Mouse (Mus musculus): ENCODE results near the gene Usp2. TPM values are rescaled to one million over a fixed set of nuclear protein-coding genes. Genes with fewer than 3 reads are reported as not detected.

Usp2 gene
- polyA plus RNA-seq, 1 experiment from 2014 or later: 31.9 TPM

DNA sequence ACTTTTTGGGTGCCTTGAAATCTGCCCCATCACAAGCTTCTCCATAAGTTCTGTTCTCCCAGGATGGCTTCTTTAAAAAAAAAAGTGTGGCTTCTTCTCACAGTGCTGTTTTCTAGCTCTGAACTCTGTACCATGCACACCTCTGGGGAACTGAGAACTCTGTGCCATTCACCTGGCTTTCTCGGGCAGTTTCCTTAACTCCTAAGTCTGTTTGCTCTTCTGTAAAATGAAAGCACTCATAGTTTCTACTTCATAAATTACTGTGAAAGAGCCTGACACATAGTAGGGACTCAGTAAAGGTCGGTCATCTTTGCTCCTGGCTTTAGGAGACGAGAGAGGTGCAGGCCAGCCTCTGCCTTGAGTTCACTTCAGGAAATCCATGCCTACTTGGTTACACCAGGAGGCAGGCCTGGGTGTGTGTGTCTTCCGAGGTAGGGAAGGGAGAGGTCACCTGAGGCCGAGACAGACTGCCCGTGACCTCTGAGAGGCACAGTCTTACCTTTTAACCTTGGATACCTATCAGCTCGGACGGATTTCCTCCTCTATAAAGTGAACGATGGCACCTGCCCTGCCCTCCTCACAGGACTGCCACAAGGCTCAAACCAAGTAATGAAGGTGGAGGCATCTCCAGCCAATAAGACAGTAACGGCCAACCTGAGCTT lies 11.4 kb downstream of the Usp2 start:
- Histone ChIP-seq H3K4me2 (no peak overlapping the region), H3K27me3 (peaks cover 8% of the 10 kb centered on the region; the same call in 1 of the 2 replicates), H3K9ac (no peak overlapping the region), H3K4me1 (peaks cover 72% of the 10 kb centered on the region), H3K4me3 (replicated peaks) (no peak overlapping the region), H3K27ac (peak overlapping the region; percentile 87), H3K9me3 (replicated peaks) (no peaks in the 10 kb centered on the region), H3K36me3 (no peaks in the 10 kb centered on the region)
- WGBS: 72% methylated on average over 10 of the region's 10 CpGs
- no peak for ATAC-seq (replicated peaks; ENCODE audit: low FRiP score)

DNA sequence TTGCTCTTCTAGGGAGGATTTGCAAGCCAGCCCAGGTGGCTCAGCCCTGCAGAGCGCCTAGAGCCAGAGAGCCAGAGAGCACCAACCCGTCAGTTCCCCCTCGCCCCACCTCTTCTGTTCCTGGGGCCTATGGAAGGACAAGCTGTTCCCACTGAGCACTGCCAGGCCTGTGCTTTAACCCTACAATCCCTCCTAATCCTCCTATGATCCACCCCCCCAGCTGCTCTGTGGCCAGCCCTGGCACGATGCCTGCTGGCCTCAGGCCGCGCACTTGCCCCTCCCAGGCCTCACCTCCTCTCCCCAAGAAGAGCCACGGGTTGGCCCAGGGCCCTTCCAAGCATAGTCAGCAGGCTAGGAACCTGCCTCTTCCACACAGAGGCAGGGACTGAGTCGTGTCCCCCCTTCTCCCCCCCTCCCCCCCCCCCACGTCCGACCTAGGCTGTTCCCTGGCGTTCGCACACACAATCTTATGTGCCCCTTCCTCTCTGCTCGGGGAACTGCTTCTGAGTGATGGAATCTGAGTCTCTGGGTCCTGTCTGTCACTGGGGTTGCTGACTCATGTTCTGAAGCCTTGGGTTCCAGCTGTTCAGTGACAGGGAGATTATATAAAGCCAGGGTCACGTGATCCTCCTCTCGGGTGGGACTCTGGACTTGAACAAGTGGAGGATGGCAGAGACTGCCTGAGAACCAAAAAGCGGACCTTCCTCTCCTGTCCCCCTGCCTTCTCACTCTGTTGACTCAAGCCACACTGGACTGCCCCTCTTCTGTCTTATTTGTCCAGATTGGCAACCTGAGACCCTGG lies 12.3 kb downstream of the Usp2 start:
- Histone ChIP-seq H3K4me1 (peaks cover 81% of the 10 kb centered on the region), H3K4me2 (peak overlapping the region; percentile 9; the same call in 1 of the 2 replicates), H3K9me3 (replicated peaks) (no peaks in the 10 kb centered on the region), H3K9ac (no peak overlapping the region), H3K36me3 (no peaks in the 10 kb centered on the region), H3K4me3 (replicated peaks) (no peak overlapping the region), H3K27me3 (peaks cover 11% of the 10 kb centered on the region; the same call in 1 of the 2 replicates), H3K27ac (peak overlapping the region; percentile 87)
- WGBS: 28% methylated on average over 15 of the region's 16 CpGs
- ATAC-seq (replicated peaks; ENCODE audit: low FRiP score): peak; percentile 59

DNA sequence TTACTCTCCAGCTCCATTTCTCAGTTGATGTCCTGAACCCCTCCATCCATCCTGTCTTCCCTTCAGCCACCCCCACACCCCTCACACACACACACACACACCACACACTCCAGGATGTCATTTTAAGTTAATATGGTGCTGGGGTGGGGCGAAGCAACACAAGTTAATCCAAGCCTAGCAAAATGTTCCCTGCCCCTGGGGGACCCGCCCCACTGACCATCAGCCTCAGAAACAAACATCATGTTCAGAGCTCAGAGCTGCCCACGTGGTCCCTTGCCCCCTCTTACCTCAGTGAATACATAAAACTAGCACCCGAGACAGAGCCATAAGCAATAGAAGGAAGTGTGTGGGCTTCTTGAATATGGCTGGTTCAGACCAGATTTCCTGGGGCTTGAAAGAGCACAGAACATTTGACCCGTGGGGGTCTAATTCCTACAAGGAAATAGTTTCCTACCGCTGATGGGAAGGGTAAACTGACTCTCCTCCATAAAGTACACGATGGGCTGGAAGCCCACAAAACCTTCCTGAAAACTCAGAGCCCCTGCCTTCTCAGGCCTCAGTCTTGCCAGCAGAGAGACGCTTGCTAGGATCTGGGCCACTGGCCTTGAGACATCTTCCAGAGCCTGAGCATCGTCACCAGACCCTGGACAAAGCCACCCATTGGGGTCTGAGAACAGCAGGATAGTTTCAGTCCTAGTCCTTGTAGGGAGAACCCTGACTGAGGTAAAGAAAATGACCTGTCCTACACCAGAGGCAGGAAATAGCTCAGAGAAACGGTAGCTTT lies 13.4 kb downstream of the Usp2 start:
- Histone ChIP-seq H3K36me3 (no peaks in the 10 kb centered on the region), H3K4me3 (replicated peaks) (no peak overlapping the region), H3K9ac (no peak overlapping the region), H3K4me2 (no peak overlapping the region), H3K27me3 (peaks cover 11% of the 10 kb centered on the region; the same call in 1 of the 2 replicates), H3K4me1 (peaks cover 88% of the 10 kb centered on the region), H3K9me3 (replicated peaks) (no peaks in the 10 kb centered on the region), H3K27ac (peak overlapping the region; percentile 87)
- WGBS: 50% methylated on average over 10 of the region's 10 CpGs
- ATAC-seq (replicated peaks; ENCODE audit: low FRiP score): no peak; the same call in 1 of the 2 replicates

DNA sequence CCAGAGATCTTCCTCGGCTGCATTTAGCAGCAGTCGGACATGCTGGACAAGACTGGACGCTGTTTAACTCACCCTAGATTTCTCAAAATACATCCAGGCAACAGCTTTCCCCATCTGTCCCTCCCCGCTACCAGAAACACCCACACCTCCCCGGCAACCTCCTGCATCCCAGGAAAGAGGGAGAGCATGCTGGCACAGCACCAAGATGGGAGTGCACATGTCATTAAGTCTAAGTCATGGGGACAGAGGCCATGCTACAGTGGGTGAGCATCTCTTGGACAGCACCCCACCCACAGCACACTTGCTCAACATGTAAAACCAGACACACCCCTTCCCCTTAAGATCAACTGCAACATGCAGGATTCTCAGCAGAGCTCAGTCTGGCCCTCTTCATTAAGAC lies 14.1 kb downstream of the Usp2 start:
- Histone ChIP-seq H3K4me3 (replicated peaks) (no peak overlapping the region), H3K27me3 (peaks cover 15% of the 10 kb centered on the region), H3K9me3 (replicated peaks) (no peaks in the 10 kb centered on the region), H3K36me3 (no peaks in the 10 kb centered on the region), H3K4me1 (peaks cover 88% of the 10 kb centered on the region), H3K9ac (no peak overlapping the region), H3K4me2 (no peak overlapping the region), H3K27ac (peak overlapping the region; percentile 84)
- no peak for ATAC-seq (replicated peaks; ENCODE audit: low FRiP score)
- 63% methylated on average over 5 of the region's 5 CpGs for WGBS

DNA sequence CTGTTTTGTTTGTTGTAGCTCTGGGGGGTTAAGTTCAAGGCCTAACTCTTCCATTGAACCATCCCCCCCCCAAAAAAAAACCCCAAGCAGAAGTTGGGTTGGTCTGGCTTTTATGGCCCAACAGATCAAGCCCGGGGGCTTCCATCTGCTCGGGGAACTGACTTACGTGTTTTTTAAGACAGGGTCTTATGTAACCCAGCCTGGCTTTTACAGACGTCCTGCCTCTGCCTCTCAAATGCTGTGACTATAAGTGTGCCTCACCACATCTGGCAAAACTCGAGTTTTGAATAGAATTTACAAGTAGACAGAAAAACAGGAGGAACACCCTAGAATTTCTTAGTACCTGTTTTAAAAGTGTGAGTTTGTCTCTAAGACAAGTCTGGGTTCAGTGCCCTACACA lies 14.8 kb downstream of the Usp2 start:
- no peak for ATAC-seq (replicated peaks; ENCODE audit: low FRiP score)
- WGBS: 61% methylated on average over 5 of the region's 5 CpGs
- H3K4me1 ChIP-seq: peaks cover 88% of the 10 kb centered on the region
- no peak overlapping the region for H3K9ac ChIP-seq
- no peak overlapping the region for H3K27ac ChIP-seq
- no peaks in the 10 kb centered on the region for H3K9me3 ChIP-seq (replicated peaks)
- no peaks in the 10 kb centered on the region for H3K36me3 ChIP-seq
- no peak overlapping the region for H3K4me2 ChIP-seq
- H3K27me3 ChIP-seq: peaks cover 20% of the 10 kb centered on the region
- H3K4me3 ChIP-seq (replicated peaks): no peak overlapping the region

DNA sequence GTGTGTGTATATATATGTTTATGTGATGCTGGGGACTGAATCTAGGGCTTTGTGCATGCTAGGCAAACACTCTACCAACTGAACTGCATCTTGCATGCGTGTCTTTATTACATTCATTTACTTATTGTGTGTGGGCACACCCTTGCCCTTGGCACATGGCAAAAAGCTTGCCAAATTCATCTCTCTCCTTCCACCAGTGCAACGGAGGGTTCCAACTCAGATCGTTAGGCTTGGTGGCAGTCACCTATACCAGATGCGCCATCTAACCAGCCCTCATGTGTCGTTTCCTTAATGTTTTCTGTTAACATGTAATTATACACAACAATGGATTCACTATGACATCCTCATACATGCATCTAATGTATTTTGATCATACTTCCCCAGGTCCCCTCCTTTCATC lies 15.4 kb downstream of the Usp2 start:
- Histone ChIP-seq H3K4me1 (peaks cover 88% of the 10 kb centered on the region), H3K4me3 (replicated peaks) (no peak overlapping the region), H3K27me3 (peaks cover 20% of the 10 kb centered on the region), H3K9me3 (replicated peaks) (no peaks in the 10 kb centered on the region), H3K4me2 (no peak overlapping the region), H3K27ac (no peak overlapping the region), H3K36me3 (no peaks in the 10 kb centered on the region), H3K9ac (no peak overlapping the region)
- WGBS: 95% methylated on average over 5 of the region's 5 CpGs
- ATAC-seq (replicated peaks; ENCODE audit: low FRiP score): no peak

DNA sequence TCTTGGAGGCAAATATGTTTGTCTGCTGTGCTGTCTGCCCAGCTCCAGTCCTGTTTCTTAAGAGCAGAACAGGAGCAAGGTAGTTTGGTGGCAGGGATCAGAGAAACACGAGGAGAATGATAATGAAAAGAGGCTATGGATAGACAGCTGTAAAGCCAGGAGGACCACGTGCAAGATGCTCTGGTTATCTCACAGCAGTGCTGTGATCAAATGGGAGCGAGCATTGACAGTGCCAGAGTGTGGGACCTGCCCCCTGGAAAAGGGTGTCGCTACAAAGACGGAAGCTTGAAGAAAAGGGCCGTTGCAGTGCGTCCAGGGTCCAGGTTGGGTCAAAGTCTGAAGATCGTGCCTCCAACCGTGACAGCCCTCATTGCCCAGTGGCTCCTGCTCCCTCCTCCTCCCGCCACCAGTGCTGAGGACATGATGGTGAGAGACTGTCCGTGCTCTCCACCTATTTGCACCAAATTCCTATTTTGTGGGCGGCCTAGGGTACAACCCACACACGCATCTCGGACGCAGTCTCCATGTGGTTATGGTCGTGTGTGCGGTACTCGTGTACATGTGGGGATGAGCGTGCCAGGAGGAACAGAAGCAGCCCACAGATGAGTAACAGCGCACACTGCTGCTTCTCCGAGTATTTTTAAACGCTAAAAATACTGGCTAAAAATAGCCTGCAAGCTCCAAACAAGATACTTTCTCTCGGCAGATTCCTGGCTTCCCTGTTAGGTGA lies 16.7 kb downstream of the Usp2 start:
- WGBS: 9% methylated on average over 23 of the region's 23 CpGs
- peak overlapping the region; percentile 71 for H3K27ac ChIP-seq
- peak overlapping the region; percentile 73 for H3K9ac ChIP-seq
- H3K36me3 ChIP-seq: no peaks in the 10 kb centered on the region
- H3K4me3 ChIP-seq (replicated peaks): peak overlapping the region; percentile 65
- peaks cover 20% of the 10 kb centered on the region for H3K27me3 ChIP-seq
- 0 out of 2 replicates have a peak, but pooled peaks have one; percentile 12 for ATAC-seq (replicated peaks; ENCODE audit: low FRiP score)
- peak overlapping the region; percentile 99 for H3K4me2 ChIP-seq
- peaks cover 88% of the 10 kb centered on the region for H3K4me1 ChIP-seq
- H3K9me3 ChIP-seq (replicated peaks): no peaks in the 10 kb centered on the region

DNA sequence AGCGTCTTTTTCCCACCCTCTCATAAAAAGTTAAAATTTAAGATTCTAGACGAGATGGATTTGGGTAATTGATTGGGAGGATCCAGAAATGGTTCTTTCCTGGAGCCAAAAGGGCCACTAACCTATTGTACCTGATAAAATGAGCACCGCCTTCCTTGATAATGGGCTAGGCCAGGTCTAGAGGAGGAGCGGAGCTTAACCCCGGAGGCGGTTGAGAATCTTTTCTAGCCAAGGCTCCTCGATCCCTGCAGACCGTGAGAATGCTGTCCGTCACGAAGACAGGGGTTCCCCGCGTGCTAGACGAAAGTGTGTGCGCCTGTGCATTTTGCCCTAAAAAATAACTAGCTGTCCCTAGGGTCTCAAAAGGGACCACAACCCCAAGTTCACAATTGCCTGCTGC lies 17.4 kb downstream of the Usp2 start:
- ATAC-seq (replicated peaks; ENCODE audit: low FRiP score): no peak
- H3K4me1 ChIP-seq: peaks cover 88% of the 10 kb centered on the region
- no peaks in the 10 kb centered on the region for H3K9me3 ChIP-seq (replicated peaks)
- H3K27me3 ChIP-seq: peaks cover 20% of the 10 kb centered on the region
- 0% methylated on average over 14 of the region's 14 CpGs for WGBS
- peak overlapping the region; percentile 71 for H3K27ac ChIP-seq
- no peaks in the 10 kb centered on the region for H3K36me3 ChIP-seq
- H3K4me2 ChIP-seq: peak overlapping the region; percentile 99
- peak overlapping the region; percentile 65 for H3K4me3 ChIP-seq (replicated peaks)
- H3K9ac ChIP-seq: peak overlapping the region; percentile 73

DNA sequence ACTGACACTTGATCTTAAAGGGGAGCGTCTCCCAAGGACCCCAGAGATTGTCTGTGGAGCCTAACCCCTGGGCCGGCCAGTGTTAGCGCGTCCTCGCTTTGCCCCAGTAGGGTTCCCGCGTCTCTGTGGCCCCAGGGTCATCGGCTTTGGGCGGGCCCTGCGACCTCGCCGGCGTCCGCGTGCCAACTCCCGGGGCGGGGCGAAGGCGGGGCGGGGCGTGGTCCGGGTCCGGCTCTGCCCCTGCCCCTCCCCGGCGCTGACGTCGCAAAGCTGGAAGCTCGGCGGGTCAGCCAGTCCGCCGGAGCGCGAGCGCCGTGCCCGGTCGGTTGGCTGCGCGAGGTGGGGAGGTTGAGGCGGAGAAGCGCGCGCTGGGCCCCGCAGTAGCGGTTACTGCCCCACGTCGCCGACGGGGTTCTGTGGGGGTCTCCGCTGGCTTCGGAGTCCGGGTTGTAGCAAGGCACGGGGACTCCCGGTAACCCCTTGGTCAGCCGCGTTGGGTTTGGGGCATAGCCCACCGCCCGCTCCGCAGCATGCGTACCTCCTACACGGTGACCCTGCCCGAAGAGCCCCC lies 17.9 kb downstream of the Usp2 start:
- ATAC-seq (replicated peaks; ENCODE audit: low FRiP score): peak; percentile 61
- peak overlapping the region; percentile 65 for H3K4me3 ChIP-seq (replicated peaks)
- H3K36me3 ChIP-seq: no peaks in the 10 kb centered on the region
- peaks cover 88% of the 10 kb centered on the region for H3K4me1 ChIP-seq
- H3K9ac ChIP-seq: peak overlapping the region; percentile 73
- no peaks in the 10 kb centered on the region for H3K9me3 ChIP-seq (replicated peaks)
- peak overlapping the region; percentile 71 for H3K27ac ChIP-seq
- peak overlapping the region; percentile 99 for H3K4me2 ChIP-seq
- WGBS: under 1% methylated on average over 55 of the region's 62 CpGs
- peaks cover 20% of the 10 kb centered on the region for H3K27me3 ChIP-seq

DNA sequence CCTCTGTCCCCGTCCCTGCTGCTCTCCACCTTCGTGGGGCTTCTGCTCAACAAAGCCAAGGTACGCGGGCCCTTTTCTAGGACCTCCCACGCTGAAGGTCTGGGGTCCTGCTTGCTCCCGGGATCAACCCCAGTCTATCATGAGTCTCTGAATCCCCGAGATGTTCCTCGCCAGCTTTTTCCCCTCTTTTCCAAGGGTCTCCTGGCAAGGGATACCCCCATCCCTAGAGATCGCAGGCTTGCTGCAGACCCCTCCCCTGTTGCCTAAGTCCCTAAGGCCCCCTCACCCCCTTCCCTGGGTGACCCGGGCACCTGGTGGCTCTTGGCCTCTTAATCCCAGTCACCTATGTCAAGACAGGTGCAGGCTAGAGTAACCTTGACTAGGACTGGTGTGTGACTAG lies 18.5 kb downstream of the Usp2 start:
- peak overlapping the region; percentile 99 for H3K4me2 ChIP-seq
- H3K4me1 ChIP-seq: peaks cover 88% of the 10 kb centered on the region
- H3K9ac ChIP-seq: peak overlapping the region; percentile 73
- 3% methylated on average over 10 of the region's 10 CpGs for WGBS
- H3K27ac ChIP-seq: no peak overlapping the region; the same call in 1 of the 2 replicates
- ATAC-seq (replicated peaks; ENCODE audit: low FRiP score): peak; percentile 3; the same call in 1 of the 2 replicates
- no peaks in the 10 kb centered on the region for H3K9me3 ChIP-seq (replicated peaks)
- H3K27me3 ChIP-seq: peaks cover 20% of the 10 kb centered on the region
- H3K4me3 ChIP-seq (replicated peaks): peak overlapping the region; percentile 65
- H3K36me3 ChIP-seq: no peaks in the 10 kb centered on the region

Data from kidney, embryonic 15.5 days (tissue).